Mouse (Mus musculus) thymus, adult 2 months (tissue): ENCODE results near the gene Anapc5.
A peak's percentile ranks its signal among the peaks of the same experiment; 100 is the strongest.

Source experiments
- CTCF ChIP-seq: fragments of 200-500 bp; IDR thresholded peaks from 2 replicates; pipeline ENCODE4 v1.5.1; 2012; ENCODE audit warnings: mild to moderate bottlenecking, control low read depth, low read length, moderate library complexity, borderline replicate concordance; ENCODE audit not compliant: control insufficient read depth, poor library complexity, insufficient read depth; ENCODE audit errors: extremely low read depth
- POLR2A ChIP-seq: fragments of 200-500 bp; IDR thresholded peaks from 2 replicates; pipeline ENCODE4 v1.6.1; 2012; ENCODE audit warnings: mild to moderate bottlenecking, low read length, control low read depth, moderate library complexity; ENCODE audit not compliant: control insufficient read depth, poor library complexity, insufficient read depth; ENCODE audit errors: extremely low read depth

DNA sequence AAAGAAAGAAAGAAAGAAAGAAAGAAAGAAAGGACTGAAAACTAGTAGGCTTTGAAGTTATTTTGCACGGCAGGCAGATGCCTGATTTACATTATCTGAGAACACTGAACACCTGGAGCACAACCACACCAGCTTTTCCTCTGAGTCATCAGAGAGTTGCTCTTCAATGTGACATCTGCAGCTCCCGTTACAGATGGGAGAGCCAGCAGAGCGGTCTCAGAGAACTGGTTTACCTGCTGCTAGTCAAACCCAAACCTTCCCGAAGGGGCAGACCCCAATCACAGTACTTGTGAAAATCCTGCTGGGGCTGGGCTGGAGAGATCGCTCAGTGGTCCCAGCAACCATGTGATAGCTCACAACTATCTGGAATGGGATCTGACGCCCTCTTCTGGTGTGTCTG is 3.3 kb upstream of the Anapc5 start:
- TF ChIP-seq CTCF = 0 out of 2 replicates have a peak, but pooled peaks have one; percentile 16
- no peak for TF ChIP-seq POLR2A
